Mouse (Mus musculus): ENCODE measurements around the gene Sin3a. TPM values are rescaled to one million over a fixed set of nuclear protein-coding genes. Genes with fewer than 3 reads are reported as not detected.

Sin3a gene
- total RNA-seq (2012; rRNA removed) (27.0 and 37.5 TPM in 2 replicates), polyA plus RNA-seq (2012; ENCODE audit: insufficient read depth in 1 of 2, insufficient read length in 2 of 2, low read depth in 1 of 2, low replicate concordance in 2 of 2, missing spikeins in 1 of 2) (100 to 1,000 TPM in 1 of 2 experiments, 10 to 100 TPM in 1; 47.5 to 715 TPM)

GRCm38 (mm10) chr9:57071801-57072351 lies at the start of gene Sin3a:
Gene Sin3a (plus strand): TSS chr9:57072040.
- H3K27ac ChIP-seq (ENCODE audit: control insufficient read depth, low read depth, low read length): peak within 1 kb of the TSS; percentile 97
- no peaks in the 10 kb centered on the region for H3K27me3 ChIP-seq (ENCODE audit: control insufficient read depth in 1 of 2, insufficient read depth in 2 of 2, low read length in 2 of 2)
- no peaks in the 10 kb centered on the region for H3K9me3 ChIP-seq (replicated peaks; ENCODE audit: insufficient read depth, low read length)
- peak; percentile 93 for DNase-seq (ENCODE audit: low read depth, low spot score)
- H3K9ac ChIP-seq (ENCODE audit: control insufficient read depth, low read depth, low read length, poor library complexity, severe bottlenecking): peak within 1 kb of the TSS; percentile 91
- H3K4me3 ChIP-seq (ENCODE audit: control insufficient read depth in 1 of 2, insufficient read depth in 1 of 2, low read depth in 2 of 2, low read length in 2 of 2): peak within 1 kb of the TSS; percentile 92 to 97
- H3K79me2 ChIP-seq (ENCODE audit: control insufficient read depth, insufficient read depth, low read length, poor library complexity): peaks cover 20% of the 10 kb centered on the region
- peaks cover 7 to 12% of the 10 kb centered on the region in 2 experiments for H3K4me1 ChIP-seq (ENCODE audit: control insufficient read depth in 1 of 2, insufficient read depth in 2 of 2, low read length in 2 of 2)
- H3K36me3 ChIP-seq (ENCODE audit: control insufficient read depth in 1 of 2, insufficient read depth in 2 of 2, low read length in 2 of 2): peaks cover 0 to 13% of the 10 kb centered on the region in 2 experiments; a peak in 2 of 4 replicates
- TF ChIP-seq CHD2 (IDR thresholded peaks at IDR 0.05; ENCODE audit: low read length): no peak
- peak; percentile 59; the same call in 1 of the 2 replicates for TF ChIP-seq POLR2AphosphoS2 (IDR thresholded peaks at IDR 0.05; ENCODE audit: low read length)
- no peak for TF ChIP-seq MAFK (IDR thresholded peaks at IDR 0.05; ENCODE audit: borderline replicate concordance, low read depth, low read length)
- peak; percentile 24 for TF ChIP-seq MAZ (IDR thresholded peaks at IDR 0.05; ENCODE audit: low read depth, low read length)
- no peak for TF ChIP-seq JUND (IDR thresholded peaks at IDR 0.05; ENCODE audit: low read depth, low read length)
- no peak for TF ChIP-seq MEF2A (IDR thresholded peaks at IDR 0.05; ENCODE audit: extremely low read depth, insufficient replicate concordance, low read depth, low read length, poor library complexity, severe bottlenecking)
- 0 out of 2 replicates have a peak, but pooled peaks have one; percentile 25 for TF ChIP-seq TCF12 (IDR thresholded peaks at IDR 0.05; ENCODE audit: low read depth, low read length)
- no peak for TF ChIP-seq CTCF (IDR thresholded peaks at IDR 0.05 in 2 of 3, conservative IDR thresholded peaks at IDR 0.05 in 1 of 3; ENCODE audit: control insufficient read depth in 1 of 3, insufficient read depth in 1 of 3, low read depth in 2 of 3, low read length in 3 of 3, poor library complexity in 1 of 3, severe bottlenecking in 1 of 3)
- peak; percentile 60; the same call in 1 of the 2 replicates for TF ChIP-seq MXI1 (IDR thresholded peaks at IDR 0.05; ENCODE audit: low read depth, low read length)
- no peak for TF ChIP-seq ZC3H11A (IDR thresholded peaks at IDR 0.05; ENCODE audit: low read depth, low read length)
- no peak for TF ChIP-seq ZKSCAN1 (IDR thresholded peaks at IDR 0.05; ENCODE audit: low read depth, low read length)
- TF ChIP-seq RCOR1 (IDR thresholded peaks at IDR 0.05; ENCODE audit: low read depth, low read length): no peak
- no peak for TF ChIP-seq BHLHE40 (IDR thresholded peaks at IDR 0.05; ENCODE audit: borderline replicate concordance, low read depth, low read length)
- no peak for TF ChIP-seq POLR2AphosphoS5 (IDR thresholded peaks at IDR 0.05; ENCODE audit: borderline replicate concordance, low read depth, low read length)
- peak; percentile 85 for TF ChIP-seq SIN3A (IDR thresholded peaks at IDR 0.05; ENCODE audit: low read length)
- peak; percentile 52 to 69; a peak in 3 of 4 replicates for TF ChIP-seq POLR2A (IDR thresholded peaks at IDR 0.05; ENCODE audit: control insufficient read depth in 1 of 2, insufficient read depth in 1 of 2, low read depth in 1 of 2, low read length in 2 of 2, poor library complexity in 1 of 2)
- peak; percentile 33; the same call in 1 of the 2 replicates for TF ChIP-seq MAX (IDR thresholded peaks at IDR 0.05; ENCODE audit: low read length)
- no peak for TF ChIP-seq NRF1 (IDR thresholded peaks at IDR 0.05; ENCODE audit: insufficient read depth, low read depth, low read length, poor library complexity, severe bottlenecking)
- TF ChIP-seq SMC3 (IDR thresholded peaks at IDR 0.05; ENCODE audit: low read depth, low read length): no peak
- TF ChIP-seq MYB (IDR thresholded peaks at IDR 0.05; ENCODE audit: low read depth, low read length): no peak
- TF ChIP-seq ETS1 (IDR thresholded peaks at IDR 0.05; ENCODE audit: low read depth, low read length): no peak
- no peak for TF ChIP-seq HCFC1 (IDR thresholded peaks at IDR 0.05; ENCODE audit: low read depth, low read length)
- no peak for TF ChIP-seq USF2 (IDR thresholded peaks at IDR 0.05; ENCODE audit: borderline replicate concordance in 1 of 2, insufficient read depth in 1 of 2, low read depth in 1 of 2, low read length in 2 of 2)
- no peak for TF ChIP-seq GATA1 (IDR thresholded peaks at IDR 0.05; ENCODE audit: low read depth, low read length)
- no peak for TF ChIP-seq KAT2A (conservative IDR thresholded peaks at IDR 0.05; ENCODE audit: low read depth, low read length)
- TF ChIP-seq E2F4 (IDR thresholded peaks at IDR 0.05; ENCODE audit: borderline replicate concordance, low read depth, low read length): no peak
- no peak for TF ChIP-seq RAD21 (IDR thresholded peaks at IDR 0.05; ENCODE audit: low read depth, low read length)
- 0 out of 2 replicates have a peak, but pooled peaks have one; percentile 36 for TF ChIP-seq ELF1 (IDR thresholded peaks at IDR 0.05; ENCODE audit: low read depth, low read length)
- no peak for TF ChIP-seq MYC (IDR thresholded peaks at IDR 0.05; ENCODE audit: low read depth, low read length)
- TF ChIP-seq TBP (IDR thresholded peaks at IDR 0.05; ENCODE audit: low read depth, low read length): 0 out of 2 replicates have a peak, but pooled peaks have one; percentile 42
- no peak for TF ChIP-seq GABPA (IDR thresholded peaks at IDR 0.05; ENCODE audit: low read depth, low read length)
- peak; percentile 52 for TF ChIP-seq ZMIZ1 (IDR thresholded peaks at IDR 0.05; ENCODE audit: low read depth, low read length)
- TF ChIP-seq NELFE (IDR thresholded peaks at IDR 0.05; ENCODE audit: low read depth, low read length): peak; percentile 61
- no peak for TF ChIP-seq TAL1 (IDR thresholded peaks at IDR 0.05; ENCODE audit: low read length)
- no peak for TF ChIP-seq CHD1 (IDR thresholded peaks at IDR 0.05; ENCODE audit: low read depth, low read length)
- no peak for TF ChIP-seq USF1 (IDR thresholded peaks at IDR 0.05; ENCODE audit: low read depth, low read length)
- TF ChIP-seq ZNF384 (IDR thresholded peaks at IDR 0.05; ENCODE audit: low read depth, low read length): no peak

Measured in MEL (cell line).